Mouse (Mus musculus) forebrain, embryonic 11.5 days (tissue): ENCODE results near the gene Kctd3. TPM values are rescaled to one million over a fixed set of nuclear protein-coding genes. Genes with fewer than 3 reads are reported as not detected.

Experiments
- ATAC-seq: fragments of 200-750 bp; cut with Nextera tagmentation; replicated peaks from 2 replicates; pipeline ENCODE4 v1.8.0; 2017; ENCODE audit warnings: moderate TSS enrichment; ENCODE audit not compliant: low FRiP score
- DNase-seq: peaks from one replicate; pipeline ENCODE4 v3.0.0-alpha.2; 2017; ENCODE audit warnings: low spot score
- H3K27ac ChIP-seq: fragments of 300-500 bp; sonication (generic); 2 replicates; pipeline ENCODE4 v1.5.1; 2014; ENCODE audit warnings: low read depth, low read length
- H3K27me3 ChIP-seq: fragments of 300-500 bp; sonication (generic); 2 replicates; pipeline ENCODE4 v1.6.1; 2014; ENCODE audit warnings: mild to moderate bottlenecking, low read length, mixed read lengths; ENCODE audit not compliant: control insufficient read depth, insufficient read depth
- H3K36me3 ChIP-seq: fragments of 300-500 bp; sonication (generic); 2 replicates; pipeline ENCODE4 v1.6.1; 2014; ENCODE audit warnings: mild to moderate bottlenecking, low read length, moderate library complexity, mixed read lengths; ENCODE audit not compliant: control insufficient read depth, insufficient read depth
- H3K4me1 ChIP-seq: fragments of 300-500 bp; sonication (generic); replicated peaks from 2 replicates; pipeline ENCODE4 v1.6.1; 2014; ENCODE audit warnings: low read length, mixed read lengths; ENCODE audit not compliant: control insufficient read depth, insufficient read depth
- H3K4me2 ChIP-seq: fragments of 300-500 bp; sonication (generic); 2 replicates; pipeline ENCODE4 v1.6.1; 2014; ENCODE audit warnings: low read depth, mild to moderate bottlenecking, low read length, moderate library complexity, mixed read lengths; ENCODE audit not compliant: severe bottlenecking
- H3K4me3 ChIP-seq: fragments of 300-500 bp; sonication (generic); 2 replicates; pipeline ENCODE4 v1.5.1; 2014; ENCODE audit warnings: low read depth, low read length
- H3K9ac ChIP-seq: fragments of 300-500 bp; sonication (generic); 2 replicates; pipeline ENCODE4 v1.6.1; 2014; ENCODE audit warnings: low read length
- H3K9me3 ChIP-seq: fragments of 300-500 bp; sonication (generic); 2 replicates; pipeline ENCODE4 v1.6.1; 2016; ENCODE audit warnings: low read length, mixed read lengths; ENCODE audit not compliant: control insufficient read depth
- WGBS: fragments of 180-500 bp; shearing (Covaris S2); extraction: QIAGEN DNeasy Blood & Tissue Kit; methylation state at CpG from one replicate; pipeline ENCODE4 v1.1.7; 2014; 5-methylcytosine and 5-hydroxymethylcytosine counted together
- polyA plus RNA-seq: library from polyadenylated mRNA; unstranded; fragments of >200 nt; fragmentation: Nextera tagmentation; extraction: Ambion mirVana; gene quantifications from 2 replicates; pipeline ENCODE4 v1.2.1, GENCODE M21; 2014

The Kctd3 gene
- polyA plus RNA-seq, 1 experiment from 2014 or later, result 36.4 TPM

- ATAC-seq (no peak), DNase-seq (no peak)
- no peak overlapping the region for H3K9ac ChIP-seq
- H3K27me3 ChIP-seq, result no peaks in the 10 kb centered on the region
- no peaks in the 10 kb centered on the region for H3K36me3 ChIP-seq
- no peaks in the 10 kb centered on the region for H3K4me1 ChIP-seq
- no peaks in the 10 kb centered on the region for H3K9me3 ChIP-seq
- WGBS, result 90% methylated on average over 6 of the region's 6 CpGs
- no peak overlapping the region for H3K4me3 ChIP-seq
- H3K4me2 ChIP-seq, result no peak overlapping the region
- no peak overlapping the region for H3K27ac ChIP-seq
Measured at GRCm38 (mm10) chr1:188951091-188951490, 56.5 kb downstream of the Kctd3 start.

GRCm38 (mm10) chr1:188948276-188948675 lies 59.4 kb downstream of the Kctd3 start:
- ATAC-seq (no peak), DNase-seq (no peak)
- no peaks in the 10 kb centered on the region for H3K36me3 ChIP-seq
- no peaks in the 10 kb centered on the region for H3K9me3 ChIP-seq
- no peak overlapping the region for H3K9ac ChIP-seq
- WGBS, result 84% methylated on average over 9 of the region's 9 CpGs
- H3K4me2 ChIP-seq, result no peak overlapping the region
- no peak overlapping the region for H3K4me3 ChIP-seq
- no peak overlapping the region for H3K27ac ChIP-seq
- H3K4me1 ChIP-seq, result no peaks in the 10 kb centered on the region
- no peaks in the 10 kb centered on the region for H3K27me3 ChIP-seq

GRCm38 (mm10) chr1:188947794-188948193 lies 59.8 kb downstream of the Kctd3 start:
- Histone ChIP-seq H3K4me1 (no peaks in the 10 kb centered on the region), H3K36me3 (no peaks in the 10 kb centered on the region), H3K27me3 (no peaks in the 10 kb centered on the region), H3K9ac (no peak overlapping the region), H3K9me3 (no peaks in the 10 kb centered on the region), H3K27ac (no peak overlapping the region), H3K4me3 (no peak overlapping the region), H3K4me2 (no peak overlapping the region)
- WGBS, result 68% methylated on average over 5 of the region's 5 CpGs
- no peak for ATAC-seq
- DNase-seq, result no peak

- DNase-seq, result no peak
- 0 out of 2 replicates have a peak, but pooled peaks have one; percentile 36 for ATAC-seq
- Histone ChIP-seq H3K9me3 (no peaks in the 10 kb centered on the region), H3K27ac (no peak overlapping the region), H3K9ac (no peak overlapping the region), H3K4me3 (no peak overlapping the region), H3K4me2 (no peak overlapping the region), H3K27me3 (no peaks in the 10 kb centered on the region), H3K36me3 (no peaks in the 10 kb centered on the region), H3K4me1 (no peaks in the 10 kb centered on the region)
- WGBS, result 86% methylated on average over 11 of the region's 11 CpGs
Measured at GRCm38 (mm10) chr1:188946849-188947248, 60.8 kb downstream of the Kctd3 start.

DNA sequence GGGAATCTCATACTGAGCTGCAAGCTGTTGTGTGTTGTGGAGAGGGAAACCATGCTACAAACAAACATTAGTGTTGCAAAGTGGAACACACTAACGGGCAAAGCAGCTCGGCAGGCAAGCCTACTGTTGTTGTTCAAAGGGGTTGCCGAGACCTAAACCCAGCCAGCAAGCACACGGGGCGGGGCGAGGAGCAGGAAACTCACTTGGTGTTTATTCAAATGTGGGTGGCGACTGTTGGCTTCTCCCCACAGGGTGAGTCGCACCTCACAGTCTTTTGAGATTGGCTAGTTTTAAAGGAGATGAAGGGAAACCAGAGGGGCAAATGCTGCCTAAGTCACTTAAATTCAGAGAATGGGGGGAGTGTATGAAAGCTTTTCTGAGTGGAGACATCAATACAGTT lies 62.3 kb downstream of the Kctd3 start:
- WGBS, result 55% methylated on average over 8 of the region's 8 CpGs
- DNase-seq (no peak), ATAC-seq (no peak)
- no peak overlapping the region for H3K4me3 ChIP-seq
- H3K4me1 ChIP-seq, result no peaks in the 10 kb centered on the region
- H3K4me2 ChIP-seq, result no peak overlapping the region
- H3K9me3 ChIP-seq, result no peaks in the 10 kb centered on the region
- H3K27ac ChIP-seq, result no peak overlapping the region
- H3K9ac ChIP-seq, result no peak overlapping the region
- H3K36me3 ChIP-seq, result no peaks in the 10 kb centered on the region
- no peaks in the 10 kb centered on the region for H3K27me3 ChIP-seq

DNA sequence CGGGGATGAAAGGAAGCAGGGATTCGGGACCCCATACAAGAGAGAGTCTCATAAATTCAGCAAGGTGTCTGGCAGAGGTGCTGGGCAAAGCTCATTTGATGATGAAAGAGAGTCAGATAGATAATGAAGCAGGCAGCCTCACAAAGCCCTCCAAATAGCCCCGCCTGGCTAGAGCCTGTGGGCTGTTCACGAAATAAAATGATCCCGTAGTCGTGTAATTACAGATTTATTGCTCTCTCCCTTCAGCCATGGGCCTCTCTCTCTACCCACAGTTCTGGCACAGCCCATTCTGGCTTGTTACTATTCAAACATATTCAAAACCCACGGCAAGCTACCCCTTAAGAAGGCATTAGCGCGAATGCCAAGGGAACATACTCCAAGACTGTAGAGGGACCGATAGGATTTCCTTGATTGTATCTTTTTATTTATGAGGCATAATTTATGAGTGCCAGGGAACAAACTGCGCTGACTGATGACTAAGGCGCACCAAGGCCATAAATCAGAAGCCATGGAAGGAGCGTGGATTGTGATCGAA lies 70.3 kb downstream of the Kctd3 start:
- H3K9me3 ChIP-seq, result no peaks in the 10 kb centered on the region
- no peaks in the 10 kb centered on the region for H3K27me3 ChIP-seq
- H3K36me3 ChIP-seq, result no peaks in the 10 kb centered on the region
- H3K27ac ChIP-seq, result no peak overlapping the region
- no peak overlapping the region for H3K9ac ChIP-seq
- 92% methylated on average over 14 of the region's 14 CpGs for WGBS
- H3K4me3 ChIP-seq, result no peak overlapping the region
- DNase-seq (no peak), ATAC-seq (no peak)
- H3K4me1 ChIP-seq, result no peaks in the 10 kb centered on the region
- no peak overlapping the region for H3K4me2 ChIP-seq
